Mouse (Mus musculus) liver, adult (tissue): Measurements from ENCODE around the gene Pgs1.

Source experiments
- GATA4 ChIP-seq: IDR thresholded peaks from 2 replicates; pipeline ENCODE4 v1.6.1; 2014; ENCODE audit warnings: mild to moderate bottlenecking, low read length; ENCODE audit not compliant: insufficient replicate concordance

The Pgs1 gene

DNA sequence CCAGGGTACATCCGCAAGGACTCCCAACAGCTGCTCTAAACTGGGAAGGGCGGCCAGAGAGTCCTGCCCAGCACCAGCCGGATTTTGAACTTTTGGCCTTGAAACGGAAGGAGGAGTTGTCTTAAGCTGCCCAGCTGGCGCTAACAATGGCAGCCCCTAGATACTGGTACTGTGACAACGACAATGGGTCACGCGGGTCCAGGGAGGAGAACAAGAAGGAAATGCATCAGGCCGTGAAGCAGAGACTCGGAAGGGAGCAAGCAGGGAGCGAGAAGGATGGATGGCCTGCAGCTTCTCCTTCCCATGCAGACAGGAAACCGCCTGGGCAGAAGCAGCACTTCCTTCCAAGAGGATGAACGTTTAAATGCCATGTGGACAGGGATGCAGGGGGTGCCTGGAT, 30.5 kb upstream of the Pgs1 start:
- peak; percentile 53; the same call in 1 of the 2 replicates for TF ChIP-seq GATA4

DNA sequence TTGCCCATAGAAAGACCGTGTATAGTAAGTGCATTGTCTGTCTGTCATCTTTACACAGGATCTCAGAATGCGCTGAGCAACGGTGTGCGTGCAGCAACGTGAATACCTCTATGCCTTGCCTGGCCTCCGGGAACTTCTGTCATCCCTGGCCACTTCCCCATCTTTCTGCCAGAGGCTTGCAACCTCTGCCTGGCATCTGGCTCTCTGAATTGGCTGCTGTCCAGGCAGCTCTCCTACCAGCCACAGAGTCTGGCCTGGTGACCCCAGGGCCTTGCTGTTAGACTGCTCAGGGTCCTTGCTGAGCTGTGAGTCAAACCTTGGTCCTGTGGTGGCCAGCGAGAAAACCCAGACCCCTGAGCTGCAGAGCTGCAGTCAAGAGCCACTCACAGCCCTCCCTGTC, 27.9 kb upstream of the Pgs1 start:
- TF ChIP-seq GATA4: no peak

DNA sequence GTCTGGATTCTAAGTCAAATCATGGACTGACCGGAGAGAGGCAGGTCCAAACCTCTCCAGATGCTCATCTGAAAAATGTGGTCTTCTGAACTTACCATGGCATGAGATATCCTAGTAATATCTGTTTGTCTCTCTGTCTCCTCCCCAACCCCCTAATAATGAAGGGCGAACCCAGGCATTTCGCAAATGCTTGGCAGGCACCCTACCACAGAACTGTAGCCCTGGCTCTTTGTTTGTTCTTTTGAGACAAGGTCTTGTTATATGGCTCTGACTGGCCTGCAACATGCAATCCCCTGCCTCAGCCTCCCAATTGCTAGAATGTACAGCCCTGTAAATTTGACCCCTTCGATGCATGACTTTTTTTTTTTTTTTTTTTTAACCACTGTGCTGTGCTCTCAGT, 26.9 kb upstream of the Pgs1 start:
- no peak for TF ChIP-seq GATA4

DNA sequence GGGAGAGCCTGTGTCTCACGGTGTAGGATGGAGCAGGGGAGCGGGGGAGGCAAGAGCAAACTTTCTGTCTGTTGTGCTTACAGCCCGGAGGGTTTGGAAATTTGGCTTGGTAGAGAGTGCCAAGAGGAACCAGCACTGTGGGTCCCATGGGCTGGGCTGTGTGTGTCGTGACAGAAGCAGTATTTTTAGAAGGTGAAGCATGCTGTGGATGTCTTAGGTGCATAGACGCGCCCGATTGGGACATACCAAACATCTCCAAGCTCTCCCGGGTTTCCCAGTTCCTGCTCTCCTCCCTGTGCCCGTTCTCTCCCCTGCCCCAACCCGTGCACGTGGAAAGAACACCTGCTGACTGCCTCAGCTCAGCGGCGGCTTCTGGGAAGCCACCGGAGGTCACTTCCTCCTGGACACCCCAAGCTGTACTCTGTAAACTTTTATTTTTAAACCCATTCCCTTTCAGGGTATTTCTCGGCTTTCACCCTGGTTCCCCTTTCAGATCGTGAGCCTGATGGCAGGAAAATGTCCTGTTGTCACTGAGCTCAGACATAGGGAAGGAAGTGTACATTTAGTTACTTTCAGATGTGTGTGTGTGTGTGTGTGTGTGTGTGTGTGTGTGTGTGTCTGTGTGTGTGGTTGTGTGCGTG, 26.2 kb upstream of the Pgs1 start:
- no peak for TF ChIP-seq GATA4

DNA sequence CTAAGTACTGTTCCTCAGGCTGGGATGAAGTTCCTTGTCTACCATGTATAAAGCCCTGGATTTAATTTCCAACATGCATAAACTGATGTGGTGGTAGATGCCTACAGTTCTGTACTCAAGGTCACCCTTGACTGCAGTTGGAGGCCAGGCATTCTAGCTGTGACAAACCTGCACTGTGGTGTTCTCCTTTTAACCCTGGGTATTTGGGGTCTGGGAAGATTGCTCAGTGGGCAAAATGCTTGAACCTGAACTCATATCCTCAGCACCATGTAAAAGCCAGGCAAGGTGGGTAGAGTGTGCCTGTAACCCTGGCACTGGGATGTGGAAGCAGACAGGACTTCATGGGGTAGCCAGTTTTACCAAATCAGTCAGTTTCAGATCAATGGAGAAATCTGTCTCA, 25.5 kb upstream of the Pgs1 start:
- no peak for TF ChIP-seq GATA4

DNA sequence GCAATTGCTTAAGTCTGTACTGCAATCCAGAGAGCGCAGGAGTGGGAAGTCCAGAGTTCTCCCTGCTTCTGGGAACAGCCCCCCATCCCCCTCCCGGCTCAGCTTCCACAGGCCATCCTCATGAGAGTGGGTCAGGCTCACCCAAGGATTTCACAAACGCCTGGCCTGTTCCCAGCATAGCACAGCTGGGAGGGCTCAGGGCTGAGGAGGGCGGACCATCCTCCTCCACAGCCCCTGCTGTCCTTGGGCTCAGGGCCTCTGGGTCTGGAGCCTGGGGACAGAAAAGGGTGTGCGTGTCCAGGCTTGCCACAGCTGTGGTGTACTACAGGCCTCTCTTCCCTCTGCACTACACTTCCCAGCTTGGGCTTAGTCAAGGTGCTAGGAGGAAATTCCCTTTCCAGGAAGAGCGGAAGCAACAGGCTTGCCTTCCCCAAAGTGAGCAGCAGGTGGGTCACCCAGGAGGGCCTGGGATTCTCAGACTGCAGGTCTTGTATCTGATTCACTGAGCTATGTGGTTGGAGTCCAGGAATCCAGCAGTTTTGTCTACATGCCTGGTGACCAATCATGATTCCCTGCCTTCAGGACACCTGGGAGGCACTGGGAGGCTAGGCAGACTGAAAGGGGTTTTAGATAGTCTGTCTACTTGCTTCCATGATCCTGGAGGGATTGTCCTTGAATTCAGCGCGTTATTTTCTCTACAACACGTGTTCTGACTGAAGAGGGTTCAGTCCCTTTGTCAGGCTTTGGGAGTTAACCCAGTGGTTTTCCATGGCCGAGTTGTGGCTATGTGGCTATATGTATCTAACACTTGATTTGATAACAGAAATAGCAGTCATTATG, 23.6 kb upstream of the Pgs1 start:
- no peak for TF ChIP-seq GATA4

DNA sequence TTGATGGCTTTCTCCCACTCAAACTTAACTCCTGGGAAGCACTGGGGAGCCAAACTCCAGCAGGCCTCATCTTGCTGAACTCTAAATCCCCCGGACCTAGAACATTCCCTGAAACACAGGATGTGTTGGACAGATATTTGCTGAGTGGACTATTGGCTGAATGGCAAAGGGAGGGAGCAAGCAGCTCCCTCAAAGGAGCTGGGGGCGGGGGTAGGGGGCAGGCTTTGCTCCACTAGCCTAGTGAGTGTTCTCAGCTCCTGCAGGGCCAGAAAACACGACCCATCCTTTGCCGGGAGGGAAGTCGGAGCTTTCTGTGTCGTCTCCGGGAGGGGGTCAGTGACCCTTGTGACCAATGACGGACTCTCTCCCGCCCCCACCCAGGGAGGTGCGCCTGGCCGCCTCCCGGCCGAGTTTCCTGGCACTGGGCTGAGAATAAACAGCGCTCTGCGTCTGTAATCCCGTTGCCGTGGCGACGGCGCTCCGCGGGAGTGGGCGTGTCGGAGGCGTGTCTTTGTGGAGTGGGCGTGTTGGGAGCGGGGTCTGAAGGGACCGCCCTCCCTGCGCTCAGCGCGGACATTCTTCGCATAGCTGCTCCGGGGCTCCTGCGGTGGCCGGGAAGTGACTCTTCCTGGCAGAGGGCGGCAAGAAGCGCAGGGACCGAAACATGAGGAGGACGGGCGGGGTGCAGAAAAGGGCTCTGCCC, 22.9 kb upstream of the Pgs1 start:
- peak; percentile 61; the same call in 1 of the 2 replicates for TF ChIP-seq GATA4

DNA sequence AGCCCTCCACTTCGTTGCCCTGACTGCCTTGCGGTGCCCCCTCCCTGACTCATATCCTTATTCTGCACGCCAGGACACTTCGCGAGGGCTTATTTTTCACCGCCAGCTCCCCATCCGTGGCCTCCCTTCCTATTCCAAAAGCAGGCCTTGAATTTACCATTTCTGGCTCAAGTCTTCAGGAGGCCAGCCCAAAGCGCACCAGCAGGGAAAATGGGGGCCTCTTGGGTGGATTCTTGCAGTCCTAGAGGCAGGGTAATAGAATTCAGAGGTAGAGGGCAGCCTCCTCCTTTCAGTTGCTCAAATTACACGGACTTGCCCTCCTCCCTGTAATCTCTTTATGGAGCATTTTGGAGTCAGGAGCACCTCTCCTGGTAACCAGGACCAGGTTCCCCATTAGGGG, 22.2 kb upstream of the Pgs1 start:
- TF ChIP-seq GATA4: no peak

DNA sequence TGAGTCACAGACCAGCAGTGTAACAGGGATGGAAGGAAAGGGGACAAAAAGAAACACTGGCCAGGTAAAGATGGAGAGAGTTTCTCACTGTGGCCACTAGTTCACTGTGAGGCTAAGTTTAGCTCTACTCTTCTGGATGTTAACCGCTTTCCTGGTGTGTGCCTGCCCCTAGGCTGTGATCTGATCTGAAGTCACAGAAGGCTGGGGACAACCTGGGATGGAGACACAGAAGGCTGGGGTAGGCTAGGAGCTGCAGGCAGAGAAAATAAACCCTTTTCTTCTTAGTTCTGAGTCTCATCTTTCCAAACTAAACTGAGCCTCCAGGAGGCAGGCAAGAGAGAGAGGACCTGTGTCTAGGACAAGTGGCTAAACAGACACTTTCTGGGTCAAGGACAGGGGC, 21.8 kb upstream of the Pgs1 start:
- TF ChIP-seq GATA4: no peak

DNA sequence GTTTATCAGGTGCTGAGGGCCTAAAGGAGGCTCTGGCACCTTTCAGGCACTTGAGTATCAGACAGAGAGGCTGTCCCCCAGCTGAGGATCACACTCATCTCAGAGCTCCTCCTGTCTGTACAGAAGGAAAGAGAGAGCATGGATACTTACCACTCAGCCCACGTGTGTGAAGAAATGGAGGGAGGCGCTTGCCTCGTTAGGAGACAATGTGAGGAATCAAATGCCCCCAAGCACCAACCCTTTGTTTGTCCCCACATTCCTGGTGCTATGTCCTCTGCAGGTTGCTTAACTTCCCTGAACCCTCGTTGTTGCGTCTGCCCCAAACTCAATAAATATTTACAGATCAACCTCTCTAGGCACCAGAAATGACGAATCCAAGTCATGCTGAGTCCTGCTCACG, 21.0 kb upstream of the Pgs1 start:
- TF ChIP-seq GATA4: no peak

DNA sequence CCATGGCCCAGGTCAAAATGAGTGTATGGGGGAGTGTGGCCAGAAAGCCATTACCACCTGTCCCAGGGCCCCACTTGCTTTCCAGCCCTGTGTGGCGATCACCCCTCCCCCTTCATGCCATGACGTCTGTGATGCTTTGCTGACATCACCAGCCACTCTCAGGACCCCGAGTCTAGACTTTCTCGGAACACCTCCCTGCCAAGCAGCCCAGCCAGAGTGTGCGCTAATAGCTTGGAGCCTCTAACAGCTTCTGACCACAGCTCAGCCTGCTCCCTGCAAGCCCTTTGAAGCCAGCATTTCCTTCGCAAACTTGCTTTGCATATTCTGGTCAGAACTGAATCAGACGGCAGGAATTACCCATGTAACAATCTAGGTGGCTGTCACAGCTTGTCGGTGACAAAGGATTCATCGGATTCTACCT, 20.5 kb upstream of the Pgs1 start:
- TF ChIP-seq GATA4: no peak

DNA sequence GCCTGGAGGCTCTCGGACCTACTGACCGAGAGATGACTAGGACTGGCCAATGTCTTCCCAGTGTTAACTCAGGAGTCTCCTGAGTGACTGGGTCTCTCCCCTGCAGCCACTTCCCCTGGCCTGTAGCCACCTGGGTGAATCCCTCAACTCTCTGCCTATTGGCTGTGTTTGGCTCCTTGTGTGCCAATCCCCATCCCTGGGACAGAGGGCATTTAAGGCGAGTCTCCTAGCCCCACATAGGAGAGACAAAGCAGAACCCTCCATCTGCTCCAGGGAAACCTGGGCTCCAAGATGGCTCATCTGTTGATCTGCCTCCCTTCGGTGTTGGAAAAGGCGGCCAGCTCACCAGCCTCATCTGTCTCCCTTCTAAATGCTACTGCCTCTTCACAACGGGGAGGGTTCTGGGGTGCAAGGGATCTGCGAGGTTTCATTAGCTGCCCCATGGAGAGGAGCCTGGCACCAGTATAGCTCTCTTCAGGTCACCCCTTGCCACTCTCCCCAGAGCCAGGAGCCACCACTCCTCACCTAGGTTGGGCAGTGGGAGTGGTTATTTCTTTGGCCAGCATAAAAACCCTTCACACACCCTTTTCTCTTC, 19.5 kb upstream of the Pgs1 start:
- no peak for TF ChIP-seq GATA4

DNA sequence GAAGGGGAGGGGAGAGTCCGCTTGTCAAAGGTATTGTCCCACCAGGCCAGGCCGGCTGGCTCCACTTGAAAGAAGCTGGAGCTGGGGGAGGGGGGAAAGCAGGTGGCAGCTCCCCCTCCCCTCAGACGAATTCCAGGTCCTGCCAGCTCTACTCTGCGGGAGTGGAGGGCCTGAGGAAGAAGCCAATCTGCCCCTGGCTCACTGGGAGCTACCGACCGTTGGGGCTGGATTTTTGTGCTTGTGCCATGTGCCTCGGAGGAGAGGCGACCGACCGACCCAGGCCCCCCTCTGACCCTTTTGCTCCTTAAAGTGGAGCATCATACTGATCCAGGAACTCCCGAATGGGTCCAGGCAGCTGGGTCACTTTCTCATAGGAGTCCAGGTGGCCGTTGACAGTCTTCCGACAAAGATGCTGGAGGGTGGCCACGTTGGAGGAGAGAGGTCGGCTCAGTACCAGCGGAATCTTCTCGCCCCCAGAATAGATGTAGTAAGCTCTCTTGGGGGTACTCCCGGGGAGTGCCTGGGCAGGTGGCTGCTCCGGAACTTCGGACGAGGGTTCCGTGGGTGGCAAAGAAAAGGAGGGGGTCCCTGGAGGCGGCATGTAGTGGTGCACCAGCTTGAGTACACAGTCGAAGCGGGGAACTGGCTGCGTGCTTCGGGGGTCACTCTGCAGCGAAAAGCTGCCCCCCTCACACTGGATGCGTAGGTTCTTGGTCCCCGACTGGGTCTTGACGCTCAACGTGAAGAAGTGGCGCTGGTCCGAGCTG, 18.7 kb upstream of the Pgs1 start:
- no peak for TF ChIP-seq GATA4

DNA sequence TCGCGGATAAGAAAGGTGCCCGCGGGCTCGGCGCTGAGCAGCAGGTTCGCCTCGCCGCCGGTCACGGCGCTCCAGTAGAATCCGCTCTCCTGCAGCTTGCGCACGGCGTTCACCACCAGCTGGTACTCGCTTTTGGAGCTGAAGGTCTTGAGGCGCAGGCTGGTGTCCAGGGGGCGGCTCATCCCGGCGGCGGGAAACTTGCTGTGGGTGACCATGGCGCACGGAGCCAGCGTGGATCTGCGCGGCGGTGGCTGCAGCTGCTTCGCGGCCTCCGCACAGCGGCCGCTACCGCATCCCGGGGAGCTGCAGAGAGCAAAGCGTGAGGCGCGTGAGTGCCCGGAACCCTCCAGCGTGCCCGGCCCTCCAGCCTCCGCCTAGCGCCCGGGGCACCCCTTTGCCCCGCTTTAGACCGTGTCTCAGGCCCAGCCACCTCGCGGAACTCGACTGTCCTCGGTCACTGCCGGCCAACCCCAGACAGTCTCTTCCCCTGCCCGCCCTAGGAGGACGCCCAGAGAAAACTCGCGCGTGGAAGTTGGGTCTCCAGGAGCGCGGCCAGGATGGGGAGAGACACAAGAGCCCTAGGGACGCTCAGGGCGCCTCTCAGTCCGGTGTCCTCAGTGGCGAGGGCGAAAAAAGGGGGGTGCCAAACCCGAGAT, 17.9 kb upstream of the Pgs1 start:
- TF ChIP-seq GATA4: no peak
